11 mouse cellular contexts compared by ENCODE assay signal in genomic region chr11:60197998-60198619, GRCm38 (mm10). TPM values are rescaled to one million over a fixed set of nuclear protein-coding genes. Genes with fewer than 3 reads are reported as not detected.
A peak's percentile ranks its signal among the peaks of the same experiment; 100 is the strongest.
DNase-seq lines count a peak whose midpoint lies in the region; ATAC-seq and TF ChIP-seq lines count a peak whose summit lies in the region.
"Had no signal": no experiment of that assay in that cellular context is flagged by ENCODE, and none has a peak within 500 bp of the region (broad histone marks: within the 10 kb centered on the region; RNA-seq: fewer than 3 reads in every experiment).

No protein-coding gene starts in this region.

- peaks cover 65% of the 10 kb centered on the region for H3K36me3 ChIP-seq in intestine, embryonic 15.5 days
- H3K36me3 ChIP-seq in intestine, postnatal 0 days (ENCODE audit: control insufficient read depth, insufficient read depth), result peaks cover 83% of the 10 kb centered on the region
- H3K36me3 ChIP-seq in testis, adult 2 months (ENCODE audit: control insufficient read depth, insufficient read depth, low read length), result no peaks in the 10 kb centered on the region
- peaks cover 37% of the 10 kb centered on the region for H3K36me3 ChIP-seq in neural tube, embryonic 14.5 days (ENCODE audit: control insufficient read depth, insufficient read depth, low read length)

- peak; percentile 62 to 75 for DNase-seq in cerebellum, postnatal 10 days
- DNase-seq in cerebellum, adult 11 months, result no peak
- DNase-seq in testis, postnatal 10 days (ENCODE audit: low spot score), result no peak
- DNase-seq in right cerebral cortex, postnatal 4 days, result no peak
- DNase-seq: heart, postnatal 36 days; liver; right cerebral cortex, postnatal 25 days had no signal

- H3K27ac ChIP-seq in intestine, embryonic 15.5 days, result peak overlapping the region; percentile 36; the same call in 1 of the 2 replicates
- no peak overlapping the region for H3K27ac ChIP-seq in intestine, postnatal 0 days (ENCODE audit: low read depth, low read length)
- H3K27ac ChIP-seq in testis, adult 2 months (ENCODE audit: control insufficient read depth, insufficient read depth, low read depth, low read length), result no peak overlapping the region
- peak overlapping the region; percentile 28 for H3K27ac ChIP-seq in neural tube, embryonic 14.5 days (ENCODE audit: low read depth, low read length)

- 0 out of 2 replicates have a peak, but pooled peaks have one; percentile 10 for TF ChIP-seq POLR2A in testis, adult 2 months (IDR thresholded peaks at IDR 0.05; ENCODE audit: control insufficient read depth, low read depth, low read length)

- no peak overlapping the region for H3K9ac ChIP-seq in intestine, embryonic 15.5 days
- H3K9ac ChIP-seq in intestine, postnatal 0 days (ENCODE audit: low read depth, low read length), result no peak overlapping the region
- H3K9ac ChIP-seq in neural tube, embryonic 14.5 days (replicated peaks; ENCODE audit: low read depth, low read length), result no peak overlapping the region

- WGBS in intestine, embryonic 15.5 days, result 77% methylated on average over 24 of the region's 24 CpGs
- WGBS in intestine, postnatal 0 days, result 72% methylated on average over 24 of the region's 24 CpGs
- WGBS in neural tube, embryonic 14.5 days, result 82% methylated on average over 24 of the region's 24 CpGs

- no peaks in the 10 kb centered on the region for H3K27me3 ChIP-seq in intestine, embryonic 15.5 days (replicated peaks)
- no peaks in the 10 kb centered on the region for H3K27me3 ChIP-seq in intestine, postnatal 0 days (replicated peaks; ENCODE audit: control insufficient read depth, insufficient read depth, low read length)
- no peaks in the 10 kb centered on the region for H3K27me3 ChIP-seq in testis, adult 2 months (ENCODE audit: control insufficient read depth, insufficient read depth, low read length)
- no peaks in the 10 kb centered on the region for H3K27me3 ChIP-seq in neural tube, embryonic 14.5 days (ENCODE audit: control insufficient read depth, insufficient read depth, low read length)

- no peak for ATAC-seq in intestine, embryonic 15.5 days
- no peak for ATAC-seq in intestine, postnatal 0 days
- ATAC-seq in neural tube, embryonic 14.5 days (ENCODE audit: low read depth), result no peak

- TF ChIP-seq CTCF in intestine, postnatal 0 days (IDR thresholded peaks at IDR 0.05; ENCODE audit: low read depth), result no peak
- TF ChIP-seq CTCF in testis, adult 2 months (IDR thresholded peaks at IDR 0.05; ENCODE audit: control insufficient read depth, insufficient read depth, insufficient replicate concordance, low read depth, low read length), result no peak

- H3K4me1 ChIP-seq in intestine, embryonic 15.5 days (replicated peaks), result peaks cover 7% of the 10 kb centered on the region; the same call in 1 of the 2 replicates
- H3K4me1 ChIP-seq in intestine, postnatal 0 days (replicated peaks; ENCODE audit: control insufficient read depth, insufficient read depth, low read length), result 0 out of 2 replicates have a peak, but pooled peaks cover 2% of the 10 kb centered on the region
- no peaks in the 10 kb centered on the region for H3K4me1 ChIP-seq in testis, adult 2 months (ENCODE audit: control insufficient read depth, insufficient read depth, low read length)
- H3K4me1 ChIP-seq in neural tube, embryonic 14.5 days (ENCODE audit: control insufficient read depth, insufficient read depth, low read length), result peaks cover 15% of the 10 kb centered on the region; the same call in 1 of the 2 replicates

- H3K4me2 ChIP-seq in intestine, embryonic 15.5 days (replicated peaks), result no peak overlapping the region
- no peak overlapping the region for H3K4me2 ChIP-seq in intestine, postnatal 0 days (replicated peaks; ENCODE audit: low read depth)
- H3K4me2 ChIP-seq in neural tube, embryonic 14.5 days (ENCODE audit: low read depth, low read length), result no peak overlapping the region

- H3K4me3 ChIP-seq in intestine, embryonic 15.5 days (replicated peaks), result no peak overlapping the region
- H3K4me3 ChIP-seq in intestine, postnatal 0 days (ENCODE audit: low read depth, low read length), result no peak overlapping the region
- H3K4me3 ChIP-seq in testis, adult 2 months (ENCODE audit: control insufficient read depth, low read depth, low read length), result no peak overlapping the region
- H3K4me3 ChIP-seq in neural tube, embryonic 14.5 days (ENCODE audit: low read depth, low read length), result no peak overlapping the region

- H3K9me3 ChIP-seq in intestine, embryonic 15.5 days, result no peaks in the 10 kb centered on the region
- peaks cover 4% of the 10 kb centered on the region; the same call in 1 of the 2 replicates for H3K9me3 ChIP-seq in intestine, postnatal 0 days (ENCODE audit: control insufficient read depth)
- H3K9me3 ChIP-seq in neural tube, embryonic 14.5 days (ENCODE audit: control insufficient read depth, low read length), result no peaks in the 10 kb centered on the region

RNA-seq across cellular contexts. Expression of gene Srebf1, which starts 24.3 kb away (rescaled TPM):
- polyA plus RNA-seq in intestine, embryonic 15.5 days (2015; fragmentation: Nextera tagmentation; extraction: Ambion mirVana), result 89.5 and 108 TPM in 2 replicates
- 86.9 and 88.1 TPM in 2 replicates for polyA plus RNA-seq in intestine, postnatal 0 days (2015; fragmentation: Nextera tagmentation; extraction: Ambion mirVana)
- polyA plus RNA-seq in testis, adult 2 months (2012; rRNA removed), result 13.2 and 18.5 TPM in 2 replicates
- polyA plus RNA-seq in neural tube, embryonic 14.5 days (2014; fragmentation: Nextera tagmentation; extraction: Ambion mirVana), result 38.5 and 41.3 TPM in 2 replicates

Comparison
In these comparisons a context has a peak if more than half of its experiments do, and no peak if none do; other contexts are left out.
1. DNase-seq: peak in cerebellum, postnatal 10 days (2 of 2); none in cerebellum, adult 11 months (single experiment), testis, postnatal 10 days (single experiment) and right cerebral cortex, postnatal 4 days (single experiment).
2. H3K27ac ChIP-seq: peak in intestine, embryonic 15.5 days (single experiment) and neural tube, embryonic 14.5 days (single experiment); none in intestine, postnatal 0 days (single experiment) and testis, adult 2 months (single experiment).